Mouse (Mus musculus) kidney, postnatal 0 days (tissue): ENCODE results near the gene Adamts2. TPM values are rescaled to one million over a fixed set of nuclear protein-coding genes. Genes with fewer than 3 reads are reported as not detected.

Source experiments
- ATAC-seq: fragments of 200-750 bp; cut with Nextera tagmentation; replicated peaks from 2 replicates; pipeline ENCODE4 v1.8.0; 2017; ENCODE audit warnings: low read depth, moderate number of reproducible peaks, moderate TSS enrichment, moderate library complexity; ENCODE audit not compliant: low FRiP score
- DNase-seq: peaks from one replicate; pipeline ENCODE4 v3.0.0-alpha.2; 2016; ENCODE audit warnings: low spot score
- H3K27ac ChIP-seq: fragments of 300-500 bp; sonication (generic); 2 replicates; pipeline ENCODE4 v1.5.1; 2014; ENCODE audit warnings: mild to moderate bottlenecking
- H3K27me3 ChIP-seq: fragments of 300-500 bp; sonication (generic); 2 replicates; pipeline ENCODE4 v1.6.1; 2014; ENCODE audit warnings: low read length, mixed read lengths; ENCODE audit not compliant: insufficient read depth
- H3K36me3 ChIP-seq: fragments of 300-500 bp; sonication (generic); 2 replicates; pipeline ENCODE4 v1.6.1; 2014; ENCODE audit warnings: low read length, mixed read lengths; ENCODE audit not compliant: insufficient read depth
- H3K4me1 ChIP-seq: fragments of 300-500 bp; sonication (generic); replicated peaks from 2 replicates; pipeline ENCODE4 v1.6.1; 2014; ENCODE audit warnings: antibody characterized with exemption, low read length, mixed read lengths; ENCODE audit not compliant: insufficient read depth
- H3K4me2 ChIP-seq: fragments of 300-500 bp; sonication (generic); 2 replicates; pipeline ENCODE4 v1.6.1; 2014; ENCODE audit warnings: mild to moderate bottlenecking, low read length, moderate library complexity, mixed read lengths
- H3K4me3 ChIP-seq: fragments of 300-500 bp; sonication (generic); replicated peaks from 2 replicates; pipeline ENCODE4 v1.5.1; 2014; ENCODE audit warnings: low read depth, low read length
- H3K9ac ChIP-seq: fragments of 300-500 bp; sonication (generic); 2 replicates; pipeline ENCODE4 v1.6.1; 2014; ENCODE audit warnings: low read depth, low read length
- H3K9me3 ChIP-seq: fragments of 300-500 bp; sonication (generic); replicated peaks from 2 replicates; pipeline ENCODE4 v1.6.1; 2016; ENCODE audit warnings: low read length, inconsistent platforms, mixed read lengths
- CTCF ChIP-seq: IDR thresholded peaks from 2 replicates; pipeline ENCODE4 v1.5.1; 2016; ENCODE audit warnings: antibody characterized with exemption, low read depth, mild to moderate bottlenecking, moderate library complexity
- WGBS: fragments of 180-500 bp; shearing (Covaris S2); extraction: QIAGEN DNeasy Blood & Tissue Kit; methylation state at CpG from one replicate; pipeline ENCODE4 v1.1.7; 2014; 5-methylcytosine and 5-hydroxymethylcytosine counted together
- polyA plus RNA-seq: library from polyadenylated mRNA; unstranded; fragments of >200 nt; fragmentation: Nextera tagmentation; extraction: Ambion mirVana; gene quantifications from 2 replicates; pipeline ENCODE4 v1.2.1, GENCODE M21; 2015

The Adamts2 gene
- polyA plus RNA-seq, 1 experiment from 2014 or later: 5.0 TPM

- no peak for DNase-seq
- WGBS: 48% methylated on average over 7 of the region's 7 CpGs
Observed at GRCm38 (mm10) chr11:50750983-50751585, 149.2 kb downstream of the Adamts2 start.

GRCm38 (mm10) chr11:50757741-50758140 lies 155.9 kb downstream of the Adamts2 start:
- no peak overlapping the region for H3K4me2 ChIP-seq
- no peak overlapping the region for H3K4me3 ChIP-seq
- ATAC-seq (no peak), DNase-seq (no peak)
- peak; percentile 61 for TF ChIP-seq CTCF
- H3K27me3 ChIP-seq: no peaks in the 10 kb centered on the region
- H3K36me3 ChIP-seq: no peaks in the 10 kb centered on the region
- H3K4me1 ChIP-seq: no peaks in the 10 kb centered on the region
- H3K27ac ChIP-seq: no peak overlapping the region
- WGBS: 30% methylated on average over 4 of the region's 4 CpGs
- no peak overlapping the region for H3K9ac ChIP-seq
- no peaks in the 10 kb centered on the region for H3K9me3 ChIP-seq

More at GRCm38 (mm10) chr11:50750983-50751585, 149.2 kb downstream of the Adamts2 start:
- Histone ChIP-seq H3K27me3 (no peaks in the 10 kb centered on the region), H3K27ac (no peak overlapping the region), H3K36me3 (no peaks in the 10 kb centered on the region), H3K4me1 (no peaks in the 10 kb centered on the region), H3K9me3 (no peaks in the 10 kb centered on the region), H3K4me3 (no peak overlapping the region), H3K4me2 (no peak overlapping the region), H3K9ac (no peak overlapping the region)
- ATAC-seq: no peak
- no peak for TF ChIP-seq CTCF

DNA sequence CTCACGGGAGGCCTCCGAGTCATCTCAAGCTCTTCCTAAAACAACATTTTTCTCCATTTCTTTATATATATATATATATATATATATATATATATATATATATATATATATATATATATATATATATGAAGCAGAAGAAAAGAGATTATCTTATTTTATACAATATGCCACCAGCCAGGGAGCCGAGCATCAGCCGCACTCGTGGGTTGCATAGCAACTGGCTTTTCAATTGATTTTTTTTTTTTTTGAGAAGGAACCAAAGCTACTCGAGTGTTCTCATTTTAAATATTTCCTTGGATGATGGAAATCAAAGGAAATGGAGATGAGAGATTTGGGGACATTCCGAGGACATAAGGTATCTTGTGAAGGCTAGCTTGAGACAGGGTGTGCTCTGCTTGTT lies 164.6 kb downstream of the Adamts2 start:
- no peaks in the 10 kb centered on the region for H3K27me3 ChIP-seq
- TF ChIP-seq CTCF: no peak
- H3K27ac ChIP-seq: no peak overlapping the region
- no peak for DNase-seq
- H3K4me2 ChIP-seq: no peak overlapping the region
- H3K9ac ChIP-seq: no peak overlapping the region
- H3K36me3 ChIP-seq: no peaks in the 10 kb centered on the region
- no peaks in the 10 kb centered on the region for H3K9me3 ChIP-seq
- ATAC-seq: no peak
- 91% methylated on average over 7 of the region's 7 CpGs for WGBS
- no peak overlapping the region for H3K4me3 ChIP-seq
- no peaks in the 10 kb centered on the region for H3K4me1 ChIP-seq

GRCm38 (mm10) chr11:50767039-50767438 lies 165.2 kb downstream of the Adamts2 start:
- no peaks in the 10 kb centered on the region for H3K4me1 ChIP-seq
- no peak overlapping the region for H3K4me2 ChIP-seq
- WGBS: 20% methylated on average over 4 of the region's 4 CpGs
- no peak overlapping the region for H3K4me3 ChIP-seq
- no peak overlapping the region for H3K9ac ChIP-seq
- H3K27ac ChIP-seq: no peak overlapping the region
- no peaks in the 10 kb centered on the region for H3K36me3 ChIP-seq
- DNase-seq (peak; percentile 27), ATAC-seq (0 out of 2 replicates have a peak, but pooled peaks have one; percentile 20)
- no peaks in the 10 kb centered on the region for H3K9me3 ChIP-seq
- H3K27me3 ChIP-seq: no peaks in the 10 kb centered on the region
- peak; percentile 69 for TF ChIP-seq CTCF

GRCm38 (mm10) chr11:50768995-50769749 lies 167.3 kb downstream of the Adamts2 start:
- WGBS: 12% methylated on average over 14 of the region's 14 CpGs

GRCm38 (mm10) chr11:50771006-50771405 lies 169.1 kb downstream of the Adamts2 start:
- Histone ChIP-seq H3K27ac (no peak overlapping the region), H3K9ac (no peak overlapping the region), H3K9me3 (no peaks in the 10 kb centered on the region), H3K27me3 (no peaks in the 10 kb centered on the region), H3K4me1 (no peaks in the 10 kb centered on the region), H3K36me3 (no peaks in the 10 kb centered on the region), H3K4me2 (no peak overlapping the region), H3K4me3 (no peak overlapping the region)
- 95% methylated on average over 1 of the region's 1 CpGs for WGBS
- no peak for ATAC-seq
- no peak for TF ChIP-seq CTCF
- no peak for DNase-seq

More at GRCm38 (mm10) chr11:50768995-50769749, 167.3 kb downstream of the Adamts2 start:
- no peak overlapping the region for H3K9ac ChIP-seq
- no peaks in the 10 kb centered on the region for H3K27me3 ChIP-seq
- no peak overlapping the region for H3K27ac ChIP-seq
- H3K4me3 ChIP-seq: no peak overlapping the region; the same call in 1 of the 2 replicates
- H3K4me1 ChIP-seq: no peaks in the 10 kb centered on the region
- ATAC-seq (peak; percentile 84), DNase-seq (peak; percentile 96)
- no peaks in the 10 kb centered on the region for H3K36me3 ChIP-seq
- peak overlapping the region; percentile 47 for H3K4me2 ChIP-seq
- peak; percentile 91 for TF ChIP-seq CTCF
- no peaks in the 10 kb centered on the region for H3K9me3 ChIP-seq
